Mouse (Mus musculus): ENCODE measurements at regions not wholly inside any gene's neighbourhood (a gene's known extent, or its start where the extent isn't known, plus 50 kb on each side); places are given as distances from the start of the nearest gene placed in this dataset.

- DNase-seq (ENCODE audit: low spot score) (no peak), ATAC-seq (no peak)
- Histone ChIP-seq H3K9ac (replicated peaks; ENCODE audit: low read depth) (no peak overlapping the region), H3K9me3 (ENCODE audit: low read length) (no peaks in the 10 kb centered on the region), H3K4me3 (ENCODE audit: low read depth, low read length) (no peak overlapping the region), H3K4me1 (ENCODE audit: insufficient read depth, low read depth, low read length) (no peaks in the 10 kb centered on the region), H3K4me2 (replicated peaks; ENCODE audit: low read depth, low read length) (no peak overlapping the region), H3K36me3 (ENCODE audit: insufficient read depth, low read length) (no peaks in the 10 kb centered on the region), H3K27me3 (replicated peaks; ENCODE audit: insufficient read depth, low read length) (no peaks in the 10 kb centered on the region), H3K27ac (ENCODE audit: low read length) (no peak overlapping the region)
- 36% methylated on average over 1 of the region's 1 CpGs for WGBS
- TF ChIP-seq CTCF (IDR thresholded peaks at IDR 0.05) (no peak), EP300 (IDR thresholded peaks at IDR 0.05) (no peak)
These were observed 260.3 kb downstream of the Aldoart1 start for GRCm38 (mm10) chr4:72592129-72592528.

GRCm38 (mm10) chr4:72574946-72575345 lies 277.5 kb downstream of the Aldoart1 start:
- H3K9me3 ChIP-seq (ENCODE audit: low read length), result no peaks in the 10 kb centered on the region
- no peak overlapping the region for H3K27ac ChIP-seq (ENCODE audit: low read length)
- no peaks in the 10 kb centered on the region for H3K36me3 ChIP-seq (ENCODE audit: insufficient read depth, low read length)
- H3K4me2 ChIP-seq (replicated peaks; ENCODE audit: low read depth, low read length), result no peak overlapping the region
- H3K27me3 ChIP-seq (replicated peaks; ENCODE audit: insufficient read depth, low read length), result no peaks in the 10 kb centered on the region
- no peak overlapping the region for H3K9ac ChIP-seq (replicated peaks; ENCODE audit: low read depth)
- H3K4me3 ChIP-seq (ENCODE audit: low read depth, low read length), result no peak overlapping the region
- H3K4me1 ChIP-seq (ENCODE audit: insufficient read depth, low read depth, low read length), result no peaks in the 10 kb centered on the region
- no peak for ATAC-seq
- WGBS, result 69% methylated on average over 1 of the region's 1 CpGs
- TF ChIP-seq CTCF (IDR thresholded peaks at IDR 0.05) (no peak), EP300 (IDR thresholded peaks at IDR 0.05) (no peak)
- DNase-seq (ENCODE audit: low spot score), result no peak

GRCm38 (mm10) chr4:72571924-72572323 lies 280.5 kb downstream of the Aldoart1 start:
- H3K4me1 ChIP-seq (ENCODE audit: insufficient read depth, low read depth, low read length), result no peaks in the 10 kb centered on the region
- no peak overlapping the region for H3K9ac ChIP-seq (replicated peaks; ENCODE audit: low read depth)
- H3K4me2 ChIP-seq (replicated peaks; ENCODE audit: low read depth, low read length), result no peak overlapping the region
- H3K9me3 ChIP-seq (ENCODE audit: low read length), result no peaks in the 10 kb centered on the region
- no peak overlapping the region for H3K27ac ChIP-seq (ENCODE audit: low read length)
- no peak overlapping the region for H3K4me3 ChIP-seq (ENCODE audit: low read depth, low read length)
- DNase-seq (ENCODE audit: low spot score), result no peak
- 65% methylated on average over 2 of the region's 2 CpGs for WGBS
- no peak for TF ChIP-seq CTCF (IDR thresholded peaks at IDR 0.05)
- TF ChIP-seq EP300 (IDR thresholded peaks at IDR 0.05), result no peak
- H3K27me3 ChIP-seq (replicated peaks; ENCODE audit: insufficient read depth, low read length), result no peaks in the 10 kb centered on the region
- H3K36me3 ChIP-seq (ENCODE audit: insufficient read depth, low read length), result no peaks in the 10 kb centered on the region
- ATAC-seq, result no peak

- no peak for ATAC-seq
- Histone ChIP-seq H3K4me3 (ENCODE audit: low read depth, low read length) (no peak overlapping the region), H3K27me3 (replicated peaks; ENCODE audit: insufficient read depth, low read length) (no peaks in the 10 kb centered on the region), H3K4me1 (ENCODE audit: insufficient read depth, low read depth, low read length) (no peaks in the 10 kb centered on the region), H3K4me2 (replicated peaks; ENCODE audit: low read depth, low read length) (no peak overlapping the region), H3K9me3 (ENCODE audit: low read length) (no peaks in the 10 kb centered on the region), H3K36me3 (ENCODE audit: insufficient read depth, low read length) (no peaks in the 10 kb centered on the region), H3K9ac (replicated peaks; ENCODE audit: low read depth) (no peak overlapping the region), H3K27ac (ENCODE audit: low read length) (no peak overlapping the region)
- WGBS, result 68% methylated on average over 3 of the region's 3 CpGs
- no peak for DNase-seq (ENCODE audit: low spot score)
- TF ChIP-seq EP300 (IDR thresholded peaks at IDR 0.05), result no peak
- TF ChIP-seq CTCF (IDR thresholded peaks at IDR 0.05), result no peak
These were observed 287.2 kb downstream of the Aldoart1 start for GRCm38 (mm10) chr4:72565186-72565585.

- H3K9ac ChIP-seq (replicated peaks; ENCODE audit: low read depth), result no peak overlapping the region
- DNase-seq (ENCODE audit: low spot score) (no peak), ATAC-seq (no peak)
- no peaks in the 10 kb centered on the region for H3K27me3 ChIP-seq (replicated peaks; ENCODE audit: insufficient read depth, low read length)
- H3K4me3 ChIP-seq (ENCODE audit: low read depth, low read length), result no peak overlapping the region
- no peak for TF ChIP-seq CTCF (IDR thresholded peaks at IDR 0.05)
- TF ChIP-seq EP300 (IDR thresholded peaks at IDR 0.05), result no peak
- H3K4me1 ChIP-seq (ENCODE audit: insufficient read depth, low read depth, low read length), result no peaks in the 10 kb centered on the region
- H3K9me3 ChIP-seq (ENCODE audit: low read length), result no peaks in the 10 kb centered on the region
- H3K27ac ChIP-seq (ENCODE audit: low read length), result no peak overlapping the region
- H3K4me2 ChIP-seq (replicated peaks; ENCODE audit: low read depth, low read length), result no peak overlapping the region
- 20% methylated on average over 4 of the region's 4 CpGs for WGBS
- no peaks in the 10 kb centered on the region for H3K36me3 ChIP-seq (ENCODE audit: insufficient read depth, low read length)
These were observed 289.3 kb downstream of the Aldoart1 start for GRCm38 (mm10) chr4:72562909-72563676.

GRCm38 (mm10) chr4:72554276-72554675 lies 298.2 kb downstream of the Aldoart1 start:
- no peak for TF ChIP-seq EP300 (IDR thresholded peaks at IDR 0.05)
- TF ChIP-seq CTCF (IDR thresholded peaks at IDR 0.05), result no peak
- DNase-seq (ENCODE audit: low spot score) (no peak), ATAC-seq (no peak)
- Histone ChIP-seq H3K4me1 (ENCODE audit: insufficient read depth, low read depth, low read length) (no peaks in the 10 kb centered on the region), H3K27ac (ENCODE audit: low read length) (no peak overlapping the region), H3K27me3 (replicated peaks; ENCODE audit: insufficient read depth, low read length) (no peaks in the 10 kb centered on the region), H3K9me3 (ENCODE audit: low read length) (no peaks in the 10 kb centered on the region), H3K36me3 (ENCODE audit: insufficient read depth, low read length) (no peaks in the 10 kb centered on the region), H3K4me2 (replicated peaks; ENCODE audit: low read depth, low read length) (no peak overlapping the region), H3K4me3 (ENCODE audit: low read depth, low read length) (no peak overlapping the region), H3K9ac (replicated peaks; ENCODE audit: low read depth) (no peak overlapping the region)

Data from lung, postnatal 0 days (tissue).